Mouse (Mus musculus) liver (tissue): Measurements from ENCODE around the gene Efcc1.
A peak's percentile ranks its signal among the peaks of the same experiment; 100 is the strongest.

Source experiments
- DNase-seq: peaks from one replicate; pipeline ENCODE4 v3.0.0-alpha.2; 2020; ENCODE audit warnings: mixed read lengths

The Efcc1 gene

DNA sequence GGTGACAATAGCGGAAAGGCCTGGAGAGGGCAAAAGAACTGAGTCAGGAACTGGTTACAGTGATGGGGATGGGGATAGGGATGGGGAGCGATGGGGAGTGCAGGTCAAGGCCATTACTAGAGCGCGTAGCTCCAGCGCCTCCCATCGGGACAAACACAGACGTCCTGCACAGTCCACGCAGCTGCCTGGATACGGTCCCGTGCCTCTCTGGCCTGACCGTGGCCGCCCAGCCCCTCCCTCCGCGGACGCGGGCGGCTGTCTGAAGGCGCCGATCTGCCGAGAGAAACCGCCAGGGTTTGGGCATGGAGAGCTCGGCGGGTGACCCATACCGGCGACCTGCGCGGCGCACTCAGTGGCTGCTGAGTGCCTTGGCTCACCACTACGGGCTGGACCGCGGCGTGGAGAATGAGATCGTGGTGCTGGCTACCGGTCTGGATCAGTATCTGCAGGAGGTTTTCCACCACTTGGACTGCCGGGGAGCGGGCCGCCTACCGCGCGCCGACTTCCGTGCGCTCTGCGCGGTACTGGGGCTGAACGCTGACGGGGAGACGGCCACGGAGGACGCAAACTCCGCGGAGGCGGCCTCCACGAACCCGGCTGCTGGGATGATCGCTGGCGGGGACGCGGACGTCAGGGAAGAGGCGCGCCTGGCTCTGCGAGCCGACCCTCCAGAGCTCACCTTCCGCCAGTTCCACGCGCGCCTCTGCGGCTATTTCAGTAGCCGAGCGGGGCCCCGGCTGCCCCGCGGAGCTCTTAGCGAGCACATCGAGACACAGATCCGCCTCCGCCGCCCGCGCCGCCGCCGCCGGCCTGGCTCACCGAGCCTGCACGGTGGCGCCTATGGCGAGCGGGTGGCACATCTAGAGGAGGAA lies at the start of gene Efcc1:
Gene Efcc1 (plus strand): TSS at position 279 of the 872 bp plus-strand sequence.
- DNase-seq = peak; percentile 21

DNA sequence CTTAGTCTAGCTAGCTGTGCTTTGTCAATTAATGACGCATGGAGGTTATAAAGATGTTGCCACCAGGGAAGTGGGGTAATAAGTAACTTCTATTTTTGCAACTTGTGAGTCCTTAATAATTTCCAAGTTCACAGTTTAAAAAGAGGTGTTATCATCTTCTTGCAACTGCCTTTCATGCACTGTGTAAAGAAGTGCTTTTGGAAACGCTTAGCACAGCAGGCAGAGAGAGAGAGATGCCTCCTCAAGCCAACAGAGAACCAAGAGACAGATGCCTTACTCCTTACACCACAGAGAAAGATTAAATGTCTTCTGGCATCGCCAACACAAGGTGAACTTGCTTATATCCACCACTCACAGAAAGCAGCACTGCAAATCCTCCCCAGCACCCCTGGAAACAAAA lies 34.7 kb upstream of the Efcc1 start:
- DNase-seq = no peak

DNA sequence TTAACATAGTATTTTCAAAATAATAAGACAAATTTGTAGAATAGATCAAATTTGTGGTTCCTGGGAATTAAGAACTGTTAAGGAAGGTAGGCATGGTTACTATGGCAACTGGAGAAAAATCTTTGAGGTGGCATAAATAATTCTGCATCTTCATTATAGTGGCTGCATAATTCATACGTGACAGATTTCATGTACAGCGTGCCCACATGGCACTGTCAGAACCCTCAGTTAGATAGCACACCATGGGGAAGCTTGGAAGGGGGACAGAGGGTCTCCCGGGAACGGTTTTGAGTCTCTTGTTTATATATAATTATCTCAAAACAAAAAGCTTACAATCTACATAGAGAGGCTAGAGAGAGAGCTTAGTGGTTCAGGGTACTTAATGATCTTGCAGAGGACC lies 34.1 kb upstream of the Efcc1 start:
- no peak for DNase-seq

DNA sequence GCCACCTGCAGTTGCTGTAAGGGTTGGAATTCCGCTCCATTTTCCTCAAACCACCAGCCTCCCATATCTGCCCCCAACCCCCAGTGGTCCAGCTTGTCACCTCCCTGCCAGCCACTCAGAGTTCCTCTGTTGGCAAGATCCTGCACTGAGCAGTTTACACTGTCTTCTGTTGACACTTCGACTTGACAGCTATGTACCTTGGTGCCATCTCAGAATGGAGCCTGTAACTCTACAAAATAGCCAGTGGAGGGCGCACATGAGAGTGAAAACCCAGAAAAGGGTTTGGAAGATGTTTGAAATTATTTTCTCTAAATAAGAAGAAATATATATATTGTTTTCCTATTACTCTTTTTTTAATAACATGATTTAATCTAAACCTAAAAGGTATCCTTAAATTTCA lies 24.4 kb upstream of the Efcc1 start:
- DNase-seq = peak; percentile 16

DNA sequence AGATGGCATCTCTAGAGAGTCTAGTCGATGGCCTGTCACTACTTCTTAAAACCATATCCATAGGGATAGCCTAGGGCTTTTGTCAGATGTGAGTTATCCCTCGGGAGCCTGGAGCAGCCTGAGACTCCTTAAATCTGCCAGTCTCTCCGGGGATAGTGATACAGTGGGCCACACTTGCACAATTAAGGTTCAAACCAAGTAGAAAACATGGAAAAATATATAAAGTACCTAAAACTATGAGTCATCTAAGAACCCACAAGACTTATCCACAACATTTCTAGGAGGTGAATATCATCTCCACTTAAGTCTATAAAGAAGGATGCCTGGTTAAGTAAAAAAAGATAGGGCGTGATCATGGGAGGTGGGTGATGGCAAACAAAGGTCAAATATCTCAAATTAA lies 18.4 kb upstream of the Efcc1 start:
- DNase-seq = no peak

DNA sequence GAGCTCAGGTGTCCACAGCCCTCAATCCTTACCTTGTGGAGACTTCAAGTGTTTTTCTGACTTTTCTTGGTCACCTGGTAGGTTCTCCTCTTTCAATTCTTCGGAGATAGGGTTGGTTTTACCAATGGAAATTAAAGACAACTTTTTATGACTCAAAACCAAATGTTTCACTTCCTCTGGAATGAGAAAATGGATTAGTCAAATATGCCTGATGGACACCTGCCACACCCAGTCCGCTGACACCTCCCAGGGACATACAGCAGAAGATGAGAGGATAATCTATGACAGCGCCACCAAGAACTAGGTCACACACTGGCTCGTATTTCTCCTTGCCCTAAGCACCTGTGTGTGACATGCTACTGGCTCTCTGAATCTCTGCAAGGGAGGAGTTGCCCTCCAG lies 16.6 kb upstream of the Efcc1 start:
- DNase-seq = no peak

DNA sequence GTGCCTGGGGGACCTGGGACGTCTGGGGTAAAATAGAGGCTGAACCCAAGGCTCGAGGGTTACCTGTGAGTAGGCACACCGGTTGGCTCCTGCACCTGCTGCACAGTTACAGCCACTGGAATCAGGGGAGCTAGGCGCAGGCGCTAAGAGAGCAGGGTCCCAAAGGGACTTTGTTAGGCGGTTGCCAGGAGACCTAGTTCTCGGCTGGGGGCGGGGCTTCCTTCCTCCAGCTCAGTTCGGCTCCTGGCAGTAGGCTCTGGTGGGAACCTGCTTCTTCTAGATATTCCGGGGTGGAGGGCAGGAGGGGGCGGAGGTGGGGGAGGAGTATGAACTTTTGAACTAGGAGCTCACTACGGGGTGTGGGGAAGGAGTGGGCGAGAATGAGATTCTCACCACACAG lies 8.0 kb upstream of the Efcc1 start:
- DNase-seq = peak; percentile 56

DNA sequence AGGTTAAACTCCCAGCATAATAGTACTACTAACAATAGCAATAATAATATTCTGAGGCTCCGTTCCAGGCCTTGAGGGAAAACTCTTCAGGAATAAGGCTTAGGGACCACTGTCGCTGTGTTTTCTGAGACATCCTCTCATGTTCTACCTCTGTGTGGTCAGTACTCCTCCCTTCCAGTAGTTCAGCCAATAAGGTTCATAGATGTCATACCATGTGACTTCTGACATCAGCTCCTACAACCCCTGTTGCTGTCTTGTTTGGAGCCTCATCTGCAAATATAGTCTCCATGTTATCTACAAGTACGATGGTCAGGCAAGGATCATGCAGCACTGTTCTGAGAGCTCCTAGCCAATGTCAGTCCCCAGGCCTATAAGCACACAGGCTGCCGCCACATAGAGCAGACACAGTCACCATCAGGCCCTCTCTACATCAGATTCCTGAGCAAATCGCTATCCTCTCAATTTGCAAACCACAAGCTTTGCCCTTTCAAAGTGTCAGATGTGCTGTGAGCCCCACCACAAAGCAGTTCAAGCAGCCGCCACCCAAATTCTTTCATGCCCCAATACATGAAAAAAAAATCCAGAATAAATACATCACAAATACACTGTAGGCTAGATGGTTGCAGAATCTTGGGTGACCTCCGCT lies 5.3 kb upstream of the Efcc1 start:
- no peak for DNase-seq

DNA sequence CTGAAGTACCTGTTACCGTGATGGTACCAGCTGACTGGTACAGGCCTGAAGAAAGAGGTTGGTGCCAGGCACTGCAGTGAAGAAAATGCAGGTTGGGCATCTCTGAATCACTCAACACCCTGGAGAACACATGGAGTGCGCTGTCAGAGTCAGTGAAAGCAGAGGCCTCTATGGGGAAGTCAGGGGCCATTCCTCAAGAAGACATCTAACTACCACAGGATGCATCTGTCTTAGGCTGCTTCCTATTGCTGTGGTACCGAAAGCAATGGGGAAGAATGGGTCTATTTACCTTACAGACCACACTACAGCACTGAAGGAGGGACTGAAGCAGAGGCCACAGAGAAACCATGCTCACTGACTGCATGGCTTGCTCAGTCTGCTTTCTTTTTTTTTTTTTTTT lies 2.6 kb upstream of the Efcc1 start:
- no peak for DNase-seq

DNA sequence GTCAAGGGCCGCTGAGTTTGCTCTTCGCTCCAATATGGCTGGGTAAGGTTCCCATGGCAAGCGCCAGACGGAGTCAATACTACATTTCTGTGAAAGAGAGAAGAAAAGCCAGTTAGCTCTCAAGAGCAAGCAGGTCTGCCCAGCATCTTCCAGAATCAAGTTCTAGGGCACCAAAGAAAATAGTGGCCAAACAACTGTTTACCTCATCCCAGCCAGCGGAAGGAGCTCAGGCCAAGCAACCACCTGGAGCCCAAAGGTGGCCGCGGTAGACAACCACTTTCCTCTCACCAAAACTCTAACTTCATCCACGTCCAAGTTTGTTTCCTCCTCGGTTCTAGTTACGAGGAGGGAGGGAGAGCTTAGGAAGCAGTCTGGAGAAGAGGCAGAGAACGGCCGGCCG lies 528 bp upstream of the Efcc1 start:
- no peak for DNase-seq

DNA sequence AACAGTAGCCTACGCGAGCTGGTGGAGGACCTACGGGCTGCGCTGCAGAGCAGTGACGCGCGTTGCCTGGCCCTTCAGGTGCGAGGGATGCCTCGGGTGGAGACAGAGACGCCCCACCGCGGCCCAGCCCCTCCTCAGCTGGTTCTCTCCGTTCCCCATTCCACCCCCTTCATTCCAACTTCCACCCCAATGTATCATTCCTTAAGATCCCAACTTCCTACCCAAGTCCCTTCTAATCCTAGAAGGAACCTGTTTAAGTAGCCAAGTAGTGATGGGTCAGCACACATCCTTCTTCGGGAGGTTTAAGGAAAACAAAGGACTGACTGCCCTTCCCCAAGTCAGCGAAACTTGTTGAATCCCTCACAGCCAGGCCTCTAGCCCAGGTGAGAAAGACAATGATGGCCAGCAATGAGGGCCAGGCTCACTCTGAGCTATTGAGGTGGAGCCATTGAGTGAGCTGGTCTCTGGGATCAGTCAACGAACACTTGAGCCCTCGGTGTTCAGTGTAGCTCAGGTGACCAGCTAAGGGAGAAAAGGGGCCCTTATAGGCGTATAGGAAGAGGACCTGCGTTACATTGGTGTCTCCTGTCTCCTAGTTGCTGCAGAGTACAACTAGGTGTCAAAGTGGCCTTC lies 910 bp downstream of the Efcc1 start:
- no peak for DNase-seq

DNA sequence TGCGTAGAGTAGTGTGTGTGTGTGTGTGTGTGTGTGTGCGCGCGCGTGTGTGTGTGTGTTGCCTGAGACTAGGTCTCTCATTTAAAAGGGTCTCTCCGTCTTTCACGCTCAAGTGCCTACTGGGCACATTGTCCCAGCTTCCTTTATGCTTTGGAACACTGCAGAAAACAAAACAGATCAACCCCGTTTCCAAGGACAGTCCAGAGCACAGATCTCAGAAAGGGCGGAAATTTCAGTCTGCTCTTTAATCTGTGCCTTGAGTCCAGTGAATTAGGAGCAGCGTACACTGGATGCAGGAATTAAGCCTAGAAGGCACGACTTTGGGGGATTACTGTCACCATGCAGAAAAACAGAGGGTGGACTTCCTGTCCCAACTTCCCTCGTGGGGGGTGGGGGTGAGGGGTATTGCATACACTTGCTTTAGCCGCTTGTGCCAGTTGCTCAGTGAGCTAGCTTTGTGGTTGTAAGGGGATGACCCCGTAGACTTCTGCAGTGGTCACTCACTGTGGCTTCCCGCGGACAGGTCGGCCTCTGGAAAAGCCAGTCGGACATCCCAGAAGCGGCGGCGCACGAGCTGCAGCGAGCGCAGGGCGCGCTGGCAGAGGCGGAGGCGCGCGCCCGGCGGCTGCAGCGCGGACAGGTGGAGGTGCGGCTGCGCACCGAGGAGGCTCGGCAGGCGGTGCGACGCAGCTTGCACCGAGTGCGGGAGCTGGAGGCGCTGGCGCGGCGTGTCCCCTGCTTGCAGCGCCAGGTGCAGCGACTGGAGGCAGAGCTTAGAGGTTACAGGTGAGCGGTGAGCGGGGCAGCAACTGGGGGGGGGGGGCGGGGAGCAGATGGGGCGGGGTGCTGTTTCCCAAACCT lies 1.7 kb downstream of the Efcc1 start:
- DNase-seq = no peak

DNA sequence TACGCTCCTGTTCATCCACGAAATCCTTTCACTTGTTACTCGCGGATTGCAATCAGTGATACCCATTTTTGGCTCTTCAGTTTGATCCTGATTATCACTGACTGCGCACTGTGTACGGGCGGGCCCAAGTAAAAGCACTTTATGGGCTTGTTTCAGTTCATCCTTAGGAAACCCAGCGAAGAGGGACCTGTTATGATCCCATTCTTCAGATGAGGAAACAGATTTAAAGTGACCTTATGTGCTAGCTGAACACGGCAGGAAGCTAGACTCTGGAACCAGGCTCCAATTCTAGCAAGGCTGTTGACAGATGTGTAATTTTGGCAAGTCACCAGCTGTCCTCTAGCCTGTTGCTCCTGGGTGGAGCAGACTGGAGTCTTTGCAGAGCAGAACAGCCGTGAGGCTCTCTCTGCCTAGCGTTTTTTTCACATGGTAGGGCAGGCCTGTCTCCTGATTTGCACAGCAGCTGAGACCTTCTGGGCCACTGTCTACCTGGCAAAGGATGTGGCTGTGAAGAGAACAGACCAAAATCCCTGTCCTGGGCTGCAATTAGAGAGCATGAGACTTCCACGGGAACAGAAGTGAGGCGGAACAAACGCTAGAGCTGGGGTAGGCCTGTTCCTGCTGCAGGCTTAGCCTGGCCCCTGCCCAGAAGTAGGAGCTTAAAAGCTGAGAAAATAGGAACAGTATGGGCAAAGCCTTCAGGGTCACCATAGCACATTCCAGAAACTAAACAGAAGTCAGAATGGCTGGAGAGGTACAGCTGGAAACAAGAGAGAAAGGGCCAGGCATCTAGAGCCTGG lies 2.7 kb downstream of the Efcc1 start:
- no peak for DNase-seq

DNA sequence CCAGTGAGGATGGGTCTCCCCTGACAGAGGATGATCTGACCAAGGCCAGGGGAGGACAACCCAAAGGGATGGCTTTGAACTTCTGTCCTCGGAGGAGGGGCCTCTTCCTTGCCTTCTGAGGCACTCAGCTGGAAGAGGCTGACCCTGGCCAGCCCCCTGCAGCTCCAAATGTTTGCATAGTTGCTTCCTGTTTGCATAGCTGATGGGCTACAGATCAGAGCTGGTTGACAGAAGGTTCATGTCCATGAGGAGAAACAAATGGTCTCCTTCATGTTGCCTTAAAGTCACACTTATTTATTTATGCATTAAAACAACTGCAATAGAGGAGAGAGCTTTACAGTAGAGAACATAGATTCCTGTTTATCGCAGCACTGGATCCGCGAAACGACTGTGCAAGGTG lies 3.5 kb downstream of the Efcc1 start:
- no peak for DNase-seq

DNA sequence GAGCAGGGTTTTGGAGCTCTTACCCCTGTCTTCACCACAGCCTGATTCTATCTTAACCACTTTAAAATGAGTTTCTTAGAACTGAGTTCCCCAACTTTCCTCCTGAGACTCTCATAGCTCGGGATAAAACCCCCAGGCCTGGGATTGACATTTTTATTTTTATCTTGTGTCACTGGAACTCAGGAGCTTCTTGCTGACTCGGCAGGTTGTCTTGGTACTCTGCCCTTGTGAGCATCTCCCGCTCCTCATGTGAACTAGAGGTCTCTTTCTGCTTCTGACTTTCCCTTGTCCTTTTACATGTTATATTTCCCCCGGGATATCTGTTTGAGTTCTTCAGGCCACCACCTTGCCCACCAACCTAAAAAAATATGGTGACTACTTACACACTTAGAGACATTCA lies 6.3 kb downstream of the Efcc1 start:
- no peak for DNase-seq

DNA sequence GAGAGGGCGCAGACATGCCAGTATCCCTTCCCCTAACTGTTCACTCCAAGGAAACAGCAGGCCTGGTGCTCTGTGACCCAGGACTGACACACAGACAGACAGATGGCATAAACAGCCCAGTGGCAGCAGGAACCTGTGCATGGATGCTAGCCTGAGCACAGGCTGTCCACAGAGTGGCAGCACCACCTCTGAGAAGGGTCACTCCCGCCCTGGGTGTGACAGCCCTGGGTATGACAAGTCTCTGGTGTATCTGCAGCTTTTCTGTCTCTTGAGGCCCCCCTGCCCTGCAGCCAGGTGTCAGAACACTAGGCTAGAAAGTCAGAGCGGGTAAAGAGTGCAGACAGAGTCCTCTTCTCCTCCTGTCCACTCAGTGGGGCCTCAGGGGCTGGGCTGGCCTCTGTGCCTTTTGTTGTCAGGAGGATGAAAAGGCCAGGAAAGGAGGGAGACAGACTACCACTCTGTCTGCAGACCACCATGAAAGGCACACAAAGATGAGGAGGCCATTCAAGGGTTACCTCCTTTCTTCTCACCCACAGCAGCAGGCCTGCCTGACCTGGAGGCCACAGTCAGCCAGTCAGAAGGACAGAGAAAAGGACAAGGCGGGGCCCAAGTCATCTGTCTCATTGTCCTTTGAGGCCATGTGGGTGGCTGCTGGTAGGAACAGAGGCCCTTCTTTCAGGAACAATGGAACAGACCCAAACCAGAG lies 7.4 kb downstream of the Efcc1 start:
- peak; percentile 51 for DNase-seq

DNA sequence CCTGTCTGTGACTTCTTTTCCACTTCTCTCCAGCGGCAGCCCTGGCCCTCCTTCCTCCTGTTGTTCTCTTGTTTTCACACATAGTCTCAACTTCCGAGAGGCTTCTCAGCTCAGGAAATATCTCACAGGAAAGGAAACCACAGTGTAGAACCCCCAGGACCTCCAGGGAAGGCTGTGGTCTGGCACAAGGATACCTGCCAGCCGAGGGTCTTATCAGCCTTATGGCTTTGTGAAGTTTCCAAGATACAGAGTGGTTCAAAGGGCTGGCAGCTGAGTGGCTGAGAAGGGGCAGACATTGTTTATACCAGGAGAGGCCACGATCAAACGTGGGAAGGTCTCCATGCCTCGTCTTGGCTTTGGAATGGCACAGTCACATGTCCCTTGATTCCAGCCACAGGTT lies 9.2 kb downstream of the Efcc1 start:
- no peak for DNase-seq

DNA sequence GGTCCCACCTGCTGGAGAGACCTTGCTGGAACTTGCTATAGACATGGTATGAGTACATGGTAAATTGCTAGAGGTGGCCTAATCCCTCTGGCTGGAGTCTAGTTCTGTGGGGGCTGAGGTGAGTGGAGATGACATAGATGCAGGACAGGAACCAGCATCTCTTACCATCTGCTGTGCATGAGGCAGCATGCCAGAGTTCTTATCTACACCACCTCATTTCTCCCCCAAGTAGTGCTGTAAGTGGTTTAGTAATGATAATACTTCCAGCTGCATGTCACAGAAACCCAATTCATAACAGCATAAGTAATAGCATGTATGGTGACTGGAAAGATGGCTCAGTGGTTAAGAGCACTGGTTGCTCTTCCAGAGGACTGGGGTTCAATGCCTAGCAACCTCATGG lies 9.8 kb downstream of the Efcc1 start:
- peak; percentile 68 for DNase-seq

DNA sequence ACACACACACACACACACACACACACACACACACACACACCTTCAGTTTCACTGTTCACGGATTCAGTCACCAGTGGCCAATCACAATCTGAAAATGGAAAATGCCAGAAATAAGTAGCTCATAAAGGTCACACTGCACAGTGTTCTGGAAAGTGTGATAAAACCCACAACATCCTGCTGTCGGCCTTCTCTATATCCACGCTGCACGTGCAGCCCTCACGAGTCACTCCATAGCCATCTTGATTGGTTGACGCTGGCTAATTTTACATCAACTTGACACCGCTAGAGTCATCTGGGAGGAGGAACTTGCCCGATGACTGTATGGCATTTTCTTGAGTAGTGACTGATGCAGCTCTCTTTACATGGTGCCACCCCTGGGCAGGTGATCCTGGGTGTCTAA lies 11.3 kb downstream of the Efcc1 start:
- no peak for DNase-seq

DNA sequence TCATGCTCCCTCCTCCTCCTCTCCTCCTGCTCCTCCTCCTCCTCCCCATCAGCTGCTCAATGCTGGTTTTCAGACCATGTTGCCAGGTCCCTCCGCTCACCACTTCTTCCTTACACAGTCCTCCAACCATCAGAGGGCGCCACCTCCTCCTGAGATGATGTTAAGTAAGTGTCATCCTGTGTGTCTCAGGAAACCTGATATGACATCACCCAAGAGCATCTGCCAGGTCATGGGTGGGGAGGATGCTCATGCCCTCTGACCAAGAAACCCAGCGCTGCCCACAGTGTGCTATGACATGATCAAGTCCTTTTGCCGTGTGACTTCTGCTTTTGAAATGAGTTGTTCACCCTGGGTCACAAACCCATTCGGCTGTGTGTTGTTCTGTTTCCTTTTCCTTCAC lies 12.1 kb downstream of the Efcc1 start:
- DNase-seq = peak; percentile 71

DNA sequence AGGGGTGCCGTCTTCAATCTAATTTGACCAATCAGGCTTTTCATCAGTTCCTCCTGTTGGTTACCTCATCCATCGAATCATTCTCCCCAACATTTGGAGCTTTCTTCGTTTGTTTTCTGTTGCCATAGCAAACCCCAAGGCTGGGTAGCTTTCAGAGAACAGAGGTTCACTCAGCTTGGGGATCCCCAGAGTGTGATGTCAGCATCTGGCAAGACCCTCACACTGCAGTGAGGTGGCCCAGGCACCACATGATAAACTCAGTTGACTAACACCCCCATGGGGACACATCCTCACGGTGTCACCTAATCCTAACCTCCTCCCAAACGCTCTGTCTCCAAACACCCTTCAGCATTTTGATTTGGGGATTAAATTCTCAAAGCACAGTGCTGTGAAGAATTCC lies 12.6 kb downstream of the Efcc1 start:
- DNase-seq = no peak

DNA sequence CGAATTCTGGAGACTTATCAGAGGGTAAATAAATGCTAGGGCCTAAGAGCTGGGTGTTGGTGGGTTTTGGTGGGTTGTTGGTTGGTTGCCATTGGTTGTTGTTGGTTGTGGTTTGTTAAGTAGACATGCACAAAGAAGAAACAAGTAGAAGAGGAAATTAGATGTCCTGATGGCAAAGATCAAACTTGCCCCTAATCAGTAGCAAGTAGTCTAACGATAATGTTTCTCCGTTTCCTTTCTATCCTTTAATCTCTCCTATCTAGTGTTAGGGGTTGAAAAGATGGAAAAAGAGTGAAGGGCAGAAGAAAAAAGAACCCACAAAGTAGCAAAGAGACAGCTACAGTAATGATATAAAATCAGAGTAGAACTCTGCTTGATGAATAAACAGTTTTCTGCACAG lies 14.0 kb downstream of the Efcc1 start:
- no peak for DNase-seq
